Mouse (Mus musculus) heart, embryonic 15.5 days (tissue): Measurements from ENCODE around the gene Rbpj. TPM values are rescaled to one million over a fixed set of nuclear protein-coding genes. Genes with fewer than 3 reads are reported as not detected.
"Not testable (repeated sequence)": the region's sequence is repeated elsewhere in the genome, so short reads cannot be mapped to it uniquely, and the experiment has no call there.

ENCODE experiments used
- ATAC-seq: fragments of 200-750 bp; cut with Nextera tagmentation; replicated peaks from 2 replicates; pipeline ENCODE4 v1.8.0; 2017; ENCODE audit warnings: low read depth, moderate TSS enrichment; ENCODE audit not compliant: insufficient number of reproducible peaks, insufficient read depth, low FRiP score
- H3K27ac ChIP-seq: fragments of 300-500 bp; sonication (generic); 2 replicates; pipeline ENCODE4 v1.5.1; 2015; ENCODE audit warnings: mild to moderate bottlenecking, inconsistent platforms
- H3K27me3 ChIP-seq: fragments of 300-500 bp; sonication (generic); 2 replicates; pipeline ENCODE4 v1.6.1; 2015; ENCODE audit warnings: inconsistent platforms
- H3K36me3 ChIP-seq: fragments of 300-500 bp; sonication (generic); 2 replicates; pipeline ENCODE4 v1.6.1; 2015; ENCODE audit warnings: mild to moderate bottlenecking, inconsistent platforms
- H3K4me1 ChIP-seq: fragments of 300-500 bp; sonication (generic); replicated peaks from 2 replicates; pipeline ENCODE4 v1.6.1; 2015; ENCODE audit warnings: inconsistent platforms
- H3K4me2 ChIP-seq: fragments of 300-500 bp; sonication (generic); 2 replicates; pipeline ENCODE4 v1.6.1; 2015; ENCODE audit warnings: inconsistent platforms, mild to moderate bottlenecking, moderate library complexity
- H3K4me3 ChIP-seq: fragments of 300-500 bp; sonication (generic); 2 replicates; pipeline ENCODE4 v1.5.1; 2015; ENCODE audit warnings: mild to moderate bottlenecking, inconsistent platforms
- H3K9ac ChIP-seq: fragments of 300-500 bp; sonication (generic); 2 replicates; pipeline ENCODE4 v1.6.1; 2015; ENCODE audit warnings: mild to moderate bottlenecking, inconsistent platforms
- H3K9me3 ChIP-seq: fragments of 300-500 bp; sonication (generic); replicated peaks from 2 replicates; pipeline ENCODE4 v1.6.1; 2016; ENCODE audit warnings: inconsistent platforms
- WGBS: fragments of 180-500 bp; shearing (Covaris S2); methylation state at CpG from one replicate; pipeline ENCODE4 v1.1.7; 2015; ENCODE audit warnings: mixed read lengths; 5-methylcytosine and 5-hydroxymethylcytosine counted together
- polyA plus RNA-seq: library from polyadenylated mRNA; unstranded; fragments of >200 nt; fragmentation: Nextera tagmentation; extraction: Ambion mirVana; gene quantifications from 2 replicates; pipeline ENCODE4 v1.2.1, GENCODE M21; 2015

Gene Rbpj
- polyA plus RNA-seq, 1 experiment from 2014 or later: 17.0 TPM

GRCm38 (mm10) chr5:53657925-53658324 lies 192.0 kb downstream of the Rbpj start:
- H3K27ac ChIP-seq: no peak overlapping the region
- ATAC-seq: no peak
- no peaks in the 10 kb centered on the region for H3K36me3 ChIP-seq
- no peak overlapping the region for H3K4me3 ChIP-seq
- 79% methylated on average over 6 of the region's 6 CpGs for WGBS
- H3K27me3 ChIP-seq: no peaks in the 10 kb centered on the region
- no peak overlapping the region for H3K9ac ChIP-seq
- H3K4me1 ChIP-seq: 0 out of 2 replicates have a peak, but pooled peaks cover 3% of the 10 kb centered on the region
- H3K9me3 ChIP-seq: no peaks in the 10 kb centered on the region
- no peak overlapping the region for H3K4me2 ChIP-seq

GRCm38 (mm10) chr5:53661508-53661907 lies 195.6 kb downstream of the Rbpj start:
- H3K27ac ChIP-seq: no peak overlapping the region
- 77% methylated on average over 2 of the region's 2 CpGs for WGBS
- no peak overlapping the region for H3K9ac ChIP-seq
- no peak for ATAC-seq
- H3K9me3 ChIP-seq: no peaks in the 10 kb centered on the region
- no peaks in the 10 kb centered on the region for H3K27me3 ChIP-seq
- no peak overlapping the region for H3K4me2 ChIP-seq
- H3K4me1 ChIP-seq: 0 out of 2 replicates have a peak, but pooled peaks cover 3% of the 10 kb centered on the region
- H3K4me3 ChIP-seq: no peak overlapping the region
- no peaks in the 10 kb centered on the region for H3K36me3 ChIP-seq

GRCm38 (mm10) chr5:53662413-53662812 lies 196.5 kb downstream of the Rbpj start:
- Histone ChIP-seq H3K27ac (no peak overlapping the region), H3K9ac (no peak overlapping the region), H3K36me3 (no peaks in the 10 kb centered on the region), H3K27me3 (no peaks in the 10 kb centered on the region), H3K9me3 (no peaks in the 10 kb centered on the region), H3K4me3 (no peak overlapping the region), H3K4me1 (0 out of 2 replicates have a peak, but pooled peaks cover 3% of the 10 kb centered on the region), H3K4me2 (no peak overlapping the region)
- no peak for ATAC-seq
- 28% methylated on average over 1 of the region's 1 CpGs for WGBS

GRCm38 (mm10) chr5:53663665-53664064 lies 197.7 kb downstream of the Rbpj start:
- H3K27ac ChIP-seq: no peak overlapping the region
- no peak for ATAC-seq
- H3K27me3 ChIP-seq: no peaks in the 10 kb centered on the region
- H3K4me3 ChIP-seq: no peak overlapping the region
- H3K4me2 ChIP-seq: no peak overlapping the region
- H3K9me3 ChIP-seq: no peaks in the 10 kb centered on the region
- H3K9ac ChIP-seq: no peak overlapping the region
- H3K36me3 ChIP-seq: no peaks in the 10 kb centered on the region
- 0 out of 2 replicates have a peak, but pooled peaks cover 3% of the 10 kb centered on the region for H3K4me1 ChIP-seq

- 76% methylated on average over 5 of the region's 5 CpGs for WGBS
- Histone ChIP-seq H3K27me3 (no peaks in the 10 kb centered on the region), H3K4me1 (0 out of 2 replicates have a peak, but pooled peaks cover 4% of the 10 kb centered on the region), H3K4me2 (no peak overlapping the region), H3K36me3 (no peaks in the 10 kb centered on the region), H3K9me3 (no peaks in the 10 kb centered on the region), H3K4me3 (no peak overlapping the region), H3K27ac (no peak overlapping the region), H3K9ac (no peak overlapping the region)
- ATAC-seq: no peak
These were observed 202.1 kb downstream of the Rbpj start for GRCm38 (mm10) chr5:53668021-53668420.

- H3K4me3 ChIP-seq: no peak overlapping the region
- no peaks in the 10 kb centered on the region for H3K27me3 ChIP-seq
- H3K4me1 ChIP-seq: 0 out of 2 replicates have a peak, but pooled peaks cover 4% of the 10 kb centered on the region
- H3K36me3 ChIP-seq: no peaks in the 10 kb centered on the region
- WGBS: 84% methylated on average over 10 of the region's 10 CpGs
- no peak overlapping the region for H3K27ac ChIP-seq
- ATAC-seq: no peak
- H3K4me2 ChIP-seq: no peak overlapping the region
- H3K9me3 ChIP-seq: no peaks in the 10 kb centered on the region
- no peak overlapping the region for H3K9ac ChIP-seq
These were observed 204.5 kb downstream of the Rbpj start for GRCm38 (mm10) chr5:53670321-53670938.

GRCm38 (mm10) chr5:53671507-53671906 lies 205.6 kb downstream of the Rbpj start:
- Histone ChIP-seq H3K27ac (no peak overlapping the region), H3K36me3 (no peaks in the 10 kb centered on the region), H3K4me2 (no peak overlapping the region), H3K4me3 (no peak overlapping the region), H3K4me1 (0 out of 2 replicates have a peak, but pooled peaks cover 4% of the 10 kb centered on the region), H3K27me3 (no peaks in the 10 kb centered on the region; the same call in 1 of the 2 replicates), H3K9me3 (no peaks in the 10 kb centered on the region), H3K9ac (no peak overlapping the region)
- WGBS: 43% methylated on average over 4 of the region's 4 CpGs
- no peak for ATAC-seq

GRCm38 (mm10) chr5:53672352-53672751 lies 206.4 kb downstream of the Rbpj start:
- H3K9me3 ChIP-seq: no peaks in the 10 kb centered on the region
- H3K36me3 ChIP-seq: no peaks in the 10 kb centered on the region
- H3K4me1 ChIP-seq: 0 out of 2 replicates have a peak, but pooled peaks cover 4% of the 10 kb centered on the region
- H3K4me2 ChIP-seq: no peak overlapping the region
- H3K4me3 ChIP-seq: no peak overlapping the region
- no peaks in the 10 kb centered on the region; the same call in 1 of the 2 replicates for H3K27me3 ChIP-seq
- no peak overlapping the region for H3K27ac ChIP-seq
- no peak overlapping the region for H3K9ac ChIP-seq
- 19% methylated on average over 5 of the region's 5 CpGs for WGBS
- ATAC-seq: peak; percentile 67; the same call in 1 of the 2 replicates

- H3K4me3 ChIP-seq, H3K4me1 ChIP-seq, H3K4me2 ChIP-seq, H3K9me3 ChIP-seq, H3K36me3 ChIP-seq, H3K9ac ChIP-seq, ATAC-seq, H3K27me3 ChIP-seq, H3K27ac ChIP-seq: not testable (repeated sequence)
- 89% methylated on average over 5 of the region's 6 CpGs for WGBS
These were observed 207.7 kb downstream of the Rbpj start for GRCm38 (mm10) chr5:53673493-53674150.

- 0 out of 2 replicates have a peak, but pooled peaks cover 2% of the 10 kb centered on the region for H3K4me1 ChIP-seq
- no peak overlapping the region for H3K4me3 ChIP-seq
- H3K9me3 ChIP-seq: no peaks in the 10 kb centered on the region
- no peak overlapping the region for H3K4me2 ChIP-seq
- H3K9ac ChIP-seq: no peak overlapping the region
- no peaks in the 10 kb centered on the region for H3K36me3 ChIP-seq
- H3K27me3 ChIP-seq: peaks cover 6% of the 10 kb centered on the region; the same call in 1 of the 2 replicates
- H3K27ac ChIP-seq: no peak overlapping the region
- 81% methylated on average over 8 of the region's 8 CpGs for WGBS
- ATAC-seq: no peak
These were observed 210.7 kb downstream of the Rbpj start for GRCm38 (mm10) chr5:53676671-53677070.

GRCm38 (mm10) chr5:53678036-53678767 lies 212.2 kb downstream of the Rbpj start:
- no peak for ATAC-seq
- H3K4me1 ChIP-seq: no peaks in the 10 kb centered on the region
- 42% methylated on average over 13 of the region's 13 CpGs for WGBS
- H3K27ac ChIP-seq: no peak overlapping the region
- no peaks in the 10 kb centered on the region for H3K36me3 ChIP-seq
- H3K27me3 ChIP-seq: peaks cover 6% of the 10 kb centered on the region; the same call in 1 of the 2 replicates
- no peaks in the 10 kb centered on the region for H3K9me3 ChIP-seq
- no peak overlapping the region for H3K9ac ChIP-seq
- no peak overlapping the region for H3K4me2 ChIP-seq
- H3K4me3 ChIP-seq: no peak overlapping the region
